Mouse (Mus musculus): ENCODE results near the gene Cbr4. TPM values are rescaled to one million over a fixed set of nuclear protein-coding genes. Genes with fewer than 3 reads are reported as not detected.
A peak's percentile ranks its signal among the peaks of the same experiment; 100 is the strongest.

The Cbr4 gene
- polyA plus RNA-seq, 1 experiment from 2014 or later: 37.7 TPM

DNA sequence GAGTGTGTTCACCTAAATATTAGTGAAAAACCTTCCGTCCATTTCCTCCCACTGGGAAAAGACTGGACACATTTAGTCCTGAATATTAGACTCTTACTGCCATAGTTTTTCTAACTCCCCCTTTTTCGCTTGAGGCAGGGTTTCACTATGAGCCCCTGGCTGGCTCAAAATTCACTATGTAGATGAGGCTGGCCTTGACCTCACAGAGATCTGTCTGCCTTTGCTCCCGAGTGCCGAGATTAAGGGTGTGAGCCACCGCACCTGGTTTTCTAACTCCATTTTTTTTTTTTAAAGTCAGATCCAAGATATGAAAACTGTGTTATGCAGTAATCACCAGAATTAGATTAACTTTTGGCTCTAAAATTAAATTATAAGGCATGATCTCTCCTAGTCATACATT, 45.3 kb downstream of the Cbr4 start:
- ATAC-seq: no peak
- H3K4me2 ChIP-seq (replicated peaks; ENCODE audit: low read depth, low read length): no peak overlapping the region
- H3K4me1 ChIP-seq (ENCODE audit: insufficient read depth, low read depth, low read length): no peaks in the 10 kb centered on the region
- H3K9me3 ChIP-seq (ENCODE audit: low read length): no peaks in the 10 kb centered on the region
- no peaks in the 10 kb centered on the region for H3K27me3 ChIP-seq (replicated peaks; ENCODE audit: insufficient read depth, low read length)
- H3K36me3 ChIP-seq (ENCODE audit: insufficient read depth, low read length): 0 out of 2 replicates have a peak, but pooled peaks cover 5% of the 10 kb centered on the region
- no peak overlapping the region for H3K9ac ChIP-seq (replicated peaks; ENCODE audit: low read depth)
- TF ChIP-seq EP300 (IDR thresholded peaks at IDR 0.05) (no peak), CTCF (IDR thresholded peaks at IDR 0.05) (no peak)
- 87% methylated on average over 5 of the region's 5 CpGs for WGBS
- DNase-seq (ENCODE audit: low spot score): no peak
- no peak overlapping the region for H3K4me3 ChIP-seq (ENCODE audit: low read depth, low read length)
- H3K27ac ChIP-seq (ENCODE audit: low read length): no peak overlapping the region

DNA sequence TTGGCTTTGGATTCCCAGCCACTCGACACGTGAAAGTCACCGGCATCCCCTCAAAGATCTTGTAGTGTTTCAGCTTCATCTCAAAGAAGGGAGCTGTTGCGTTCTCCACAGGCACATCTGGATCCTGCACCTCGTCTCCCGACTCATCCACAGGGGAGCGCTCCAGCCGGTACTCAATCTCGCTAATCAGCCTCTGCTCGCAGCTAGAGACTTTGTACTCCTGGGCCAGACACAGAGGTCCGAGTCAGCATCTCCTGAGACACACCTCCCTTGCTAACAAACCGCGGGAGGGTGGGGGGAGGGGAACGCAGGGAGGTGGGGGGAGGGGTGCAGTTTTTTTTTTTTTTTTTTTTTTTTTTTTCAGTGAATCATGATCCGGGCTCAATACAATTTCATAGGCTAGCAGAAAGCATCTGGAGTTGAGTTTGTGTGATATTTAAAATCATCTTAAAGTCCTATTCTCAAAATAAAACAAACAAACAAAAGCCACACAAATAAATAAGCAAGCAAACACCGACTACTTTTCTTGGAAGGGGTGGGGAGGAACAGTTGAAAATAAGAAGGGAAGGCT, 45.9 kb downstream of the Cbr4 start:
- no peak for DNase-seq (ENCODE audit: low spot score)
- H3K4me1 ChIP-seq (ENCODE audit: insufficient read depth, low read depth, low read length): no peaks in the 10 kb centered on the region; the same call in 1 of the 2 replicates
- H3K4me2 ChIP-seq (replicated peaks; ENCODE audit: low read depth, low read length): no peak overlapping the region
- H3K9me3 ChIP-seq (ENCODE audit: low read length): no peaks in the 10 kb centered on the region
- H3K27me3 ChIP-seq (replicated peaks; ENCODE audit: insufficient read depth, low read length): no peaks in the 10 kb centered on the region
- WGBS: 57% methylated on average over 16 of the region's 16 CpGs
- TF ChIP-seq EP300 (IDR thresholded peaks at IDR 0.05): no peak
- TF ChIP-seq CTCF (IDR thresholded peaks at IDR 0.05): no peak
- H3K36me3 ChIP-seq (ENCODE audit: insufficient read depth, low read length): 0 out of 2 replicates have a peak, but pooled peaks cover 5% of the 10 kb centered on the region
- no peak overlapping the region for H3K27ac ChIP-seq (ENCODE audit: low read length)
- no peak for ATAC-seq
- no peak overlapping the region for H3K4me3 ChIP-seq (ENCODE audit: low read depth, low read length)
- no peak overlapping the region for H3K9ac ChIP-seq (replicated peaks; ENCODE audit: low read depth)

DNA sequence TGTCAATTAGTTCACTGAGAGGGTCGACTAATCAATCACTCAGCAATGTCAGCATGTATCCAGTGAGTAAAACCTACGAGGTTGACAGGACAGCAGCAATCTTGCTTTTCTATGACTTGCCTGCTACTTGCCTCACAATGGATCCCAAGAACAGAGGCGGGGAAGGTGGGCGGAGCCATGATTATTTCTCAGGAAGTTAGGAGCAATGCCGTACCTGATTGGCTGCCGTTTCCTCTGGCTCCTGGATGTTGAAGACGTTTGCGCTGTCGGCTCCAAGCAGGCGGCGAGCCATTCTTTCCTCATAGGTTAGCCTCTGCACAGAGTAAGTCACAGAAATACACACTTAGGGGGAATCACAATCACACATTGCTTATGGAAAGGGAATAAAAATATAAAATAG, 47.9 kb downstream of the Cbr4 start:
- no peak for DNase-seq (ENCODE audit: low spot score)
- 68% methylated on average over 11 of the region's 11 CpGs for WGBS
- no peaks in the 10 kb centered on the region for H3K27me3 ChIP-seq (replicated peaks; ENCODE audit: insufficient read depth, low read length)
- H3K36me3 ChIP-seq (ENCODE audit: insufficient read depth, low read length): 0 out of 2 replicates have a peak, but pooled peaks cover 5% of the 10 kb centered on the region
- TF ChIP-seq CTCF (IDR thresholded peaks at IDR 0.05): no peak
- no peak for TF ChIP-seq EP300 (IDR thresholded peaks at IDR 0.05)
- no peak for ATAC-seq
- no peak overlapping the region for H3K4me3 ChIP-seq (ENCODE audit: low read depth, low read length)
- H3K9ac ChIP-seq (replicated peaks; ENCODE audit: low read depth): no peak overlapping the region
- no peak overlapping the region for H3K4me2 ChIP-seq (replicated peaks; ENCODE audit: low read depth, low read length)
- no peaks in the 10 kb centered on the region for H3K9me3 ChIP-seq (ENCODE audit: low read length)
- H3K4me1 ChIP-seq (ENCODE audit: insufficient read depth, low read depth, low read length): no peaks in the 10 kb centered on the region; the same call in 1 of the 2 replicates
- no peak overlapping the region for H3K27ac ChIP-seq (ENCODE audit: low read length)

DNA sequence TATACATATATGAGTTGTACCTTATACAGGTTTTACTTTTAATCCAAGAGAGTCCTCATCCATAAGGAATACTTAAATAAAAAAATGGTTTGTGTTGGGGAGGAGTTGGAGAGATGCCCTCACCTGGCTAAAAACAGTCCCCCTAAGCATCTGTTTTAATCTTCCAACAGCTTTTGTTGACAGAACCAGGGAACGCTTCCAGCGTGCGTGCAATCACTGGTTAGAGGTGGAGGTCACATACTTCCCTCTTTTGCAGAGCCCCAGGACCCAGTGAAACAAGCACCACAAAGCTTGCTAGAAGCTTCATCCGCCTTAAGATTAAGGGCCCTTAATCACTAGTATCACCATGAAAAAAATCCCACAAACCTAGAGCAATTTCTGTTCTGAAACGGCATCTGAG, 49.9 kb downstream of the Cbr4 start:
- ATAC-seq: no peak
- Histone ChIP-seq H3K9ac (replicated peaks; ENCODE audit: low read depth) (no peak overlapping the region), H3K36me3 (ENCODE audit: insufficient read depth, low read length) (0 out of 2 replicates have a peak, but pooled peaks cover 5% of the 10 kb centered on the region), H3K4me2 (replicated peaks; ENCODE audit: low read depth, low read length) (no peak overlapping the region), H3K4me3 (ENCODE audit: low read depth, low read length) (no peak overlapping the region), H3K4me1 (ENCODE audit: insufficient read depth, low read depth, low read length) (no peaks in the 10 kb centered on the region; the same call in 1 of the 2 replicates), H3K27me3 (replicated peaks; ENCODE audit: insufficient read depth, low read length) (no peaks in the 10 kb centered on the region), H3K9me3 (ENCODE audit: low read length) (no peaks in the 10 kb centered on the region), H3K27ac (ENCODE audit: low read length) (no peak overlapping the region)
- TF ChIP-seq EP300 (IDR thresholded peaks at IDR 0.05) (no peak), CTCF (IDR thresholded peaks at IDR 0.05) (no peak)
- no peak for DNase-seq (ENCODE audit: low spot score)
- 64% methylated on average over 5 of the region's 5 CpGs for WGBS

DNA sequence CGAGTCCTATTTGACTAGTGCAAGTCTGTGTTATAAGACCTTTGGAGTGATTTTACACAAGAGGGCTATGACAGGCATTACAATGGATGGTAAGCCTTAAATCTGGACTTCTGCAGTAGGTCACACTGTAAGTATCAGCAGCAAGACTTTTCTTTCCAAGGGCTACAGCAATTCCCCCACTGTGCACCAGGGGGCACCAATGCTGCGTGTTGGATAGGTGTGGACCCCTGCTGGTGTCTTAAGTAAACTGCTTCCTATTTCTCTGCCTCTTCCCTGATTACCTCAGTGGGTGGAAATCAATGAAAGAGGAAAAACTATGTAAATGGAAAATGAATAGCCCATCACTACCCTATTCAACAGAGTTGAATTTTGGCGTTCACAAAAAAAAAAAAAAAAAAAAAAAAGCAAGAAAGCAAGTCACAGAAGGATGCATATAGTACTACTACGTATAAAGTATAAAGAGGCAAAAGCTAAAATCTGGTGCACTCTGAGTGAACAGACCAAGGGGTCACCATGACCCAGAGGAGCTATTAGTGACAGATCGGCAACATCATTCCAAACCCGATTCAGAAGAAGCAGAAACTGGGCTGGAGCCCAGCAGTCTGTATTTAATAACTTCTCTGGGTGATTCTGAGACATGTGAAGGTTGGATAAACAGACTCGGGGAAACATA, 52.4 kb downstream of the Cbr4 start:
- H3K9me3 ChIP-seq (ENCODE audit: low read length): no peaks in the 10 kb centered on the region
- no peaks in the 10 kb centered on the region for H3K27me3 ChIP-seq (replicated peaks; ENCODE audit: insufficient read depth, low read length)
- DNase-seq (ENCODE audit: low spot score): peak; percentile 87
- no peak overlapping the region for H3K27ac ChIP-seq (ENCODE audit: low read length)
- H3K4me3 ChIP-seq (ENCODE audit: low read depth, low read length): no peak overlapping the region
- peak; percentile 72 for ATAC-seq
- no peak overlapping the region for H3K4me2 ChIP-seq (replicated peaks; ENCODE audit: low read depth, low read length)
- TF ChIP-seq EP300 (IDR thresholded peaks at IDR 0.05) (no peak), CTCF (IDR thresholded peaks at IDR 0.05) (peak; percentile 100)
- H3K36me3 ChIP-seq (ENCODE audit: insufficient read depth, low read length): 0 out of 2 replicates have a peak, but pooled peaks cover 2% of the 10 kb centered on the region
- WGBS: 38% methylated on average over 7 of the region's 7 CpGs
- no peaks in the 10 kb centered on the region; the same call in 1 of the 2 replicates for H3K4me1 ChIP-seq (ENCODE audit: insufficient read depth, low read depth, low read length)
- no peak overlapping the region for H3K9ac ChIP-seq (replicated peaks; ENCODE audit: low read depth)

DNA sequence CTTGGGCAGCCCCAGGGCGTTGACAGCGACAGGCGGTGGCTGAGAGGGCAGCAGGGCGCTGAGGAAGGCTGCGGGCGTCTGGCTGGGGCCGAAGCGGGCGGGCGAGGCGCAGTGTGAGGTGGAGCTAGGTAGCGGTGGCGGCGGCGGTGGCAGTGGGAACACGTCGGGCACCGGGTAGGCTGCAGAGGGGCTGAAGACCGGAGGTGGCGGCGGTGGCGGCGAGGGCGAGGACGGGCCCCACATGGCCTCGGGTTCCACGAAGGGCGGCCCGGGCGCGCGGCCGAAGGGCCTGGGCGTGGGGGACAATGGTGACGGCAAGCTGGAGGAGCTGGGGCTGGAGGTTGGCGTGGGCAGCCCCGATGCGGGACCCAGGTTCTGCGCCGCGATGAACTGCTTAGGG, 62.1 kb downstream of the Cbr4 start:
- no peak for ATAC-seq
- H3K36me3 ChIP-seq (ENCODE audit: insufficient read depth, low read length): 0 out of 2 replicates have a peak, but pooled peaks cover 7% of the 10 kb centered on the region

More for the DNA sequence above, 62.1 kb downstream of the Cbr4 start:
- TF ChIP-seq CTCF (IDR thresholded peaks at IDR 0.05) (no peak), EP300 (IDR thresholded peaks at IDR 0.05) (no peak)
- Histone ChIP-seq H3K4me2 (replicated peaks; ENCODE audit: low read depth, low read length) (no peak overlapping the region), H3K4me3 (ENCODE audit: low read depth, low read length) (no peak overlapping the region), H3K4me1 (ENCODE audit: insufficient read depth, low read depth, low read length) (no peaks in the 10 kb centered on the region), H3K27me3 (replicated peaks; ENCODE audit: insufficient read depth, low read length) (no peaks in the 10 kb centered on the region), H3K27ac (ENCODE audit: low read length) (no peak overlapping the region), H3K9me3 (ENCODE audit: low read length) (no peaks in the 10 kb centered on the region), H3K9ac (replicated peaks; ENCODE audit: low read depth) (no peak overlapping the region)
- no peak for DNase-seq (ENCODE audit: low spot score)
- 81% methylated on average over 36 of the region's 41 CpGs for WGBS

Data from lung, postnatal 0 days (tissue).